Mouse (Mus musculus): Measurements from ENCODE around the gene Rxylt1.

GRCm38 (mm10) chr10:122039566-122039965 lies 57.6 kb downstream of the Rxylt1 start:
- TF ChIP-seq CTCF (IDR thresholded peaks at IDR 0.05; ENCODE audit: low read depth): no peak
- no peak for TF ChIP-seq EP300 (IDR thresholded peaks at IDR 0.05; ENCODE audit: low read depth)
